Mouse (Mus musculus) gastrocnemius, adult 2 months (tissue): ENCODE data around the gene Yes1. TPM values are rescaled to one million over a fixed set of nuclear protein-coding genes. Genes with fewer than 3 reads are reported as not detected.
"Not testable (repeated sequence)": the region's sequence is repeated elsewhere in the genome, so short reads cannot be mapped to it uniquely, and the experiment has no call there.

Experiments
- DNase-seq: peaks from one replicate; pipeline ENCODE4 v3.0.0; 2022
- H3K27ac ChIP-seq: fragments of 200-600 bp; 2 replicates; pipeline ENCODE4 v1.8.1; 2022; ENCODE audit warnings: mild to moderate bottlenecking
- H3K4me3 ChIP-seq: fragments of 200-600 bp; 2 replicates; pipeline ENCODE4 v1.8.1; 2022; ENCODE audit warnings: mild to moderate bottlenecking, moderate library complexity
- CTCF ChIP-seq: fragments of 200-600 bp; IDR thresholded peaks from 2 replicates; pipeline ENCODE4 v1.8.1; 2022; ENCODE audit warnings: antibody characterized with exemption, mild to moderate bottlenecking, moderate library complexity
- intact Hi-C: fragments of 180-260 bp; cut with DNase I; formaldehyde crosslinking; loops from one replicate; pipeline ENCODE4 v1.15.1; 2025
- total RNA-seq, 2 experiments: library from RNA; stranded (reverse); gene quantifications; 2 replicates each; pipeline ENCODE4 v1.2.3; 2021

Yes1 gene
- total RNA-seq, 2 experiments from 2014 or later = 9.1 to 9.8 TPM

- no peak for DNase-seq
- intact Hi-C loops = loop anchor here (5.0 to 10.0 kb wide), 3 partner anchors 126 to 319 kb away; partner anchors contain the start of gene Prr14l
Observed at GRCm38 (mm10) chr5:32713042-32713702, 102.2 kb downstream of the Yes1 start.

GRCm38 (mm10) chr5:32713703-32714467 is 102.9 kb downstream of the Yes1 start:
- peak overlapping the region; percentile 93 for H3K27ac ChIP-seq
- intact Hi-C loops = loop anchor here (1.0 to 10.0 kb wide), 4 partner anchors 32 to 318 kb away; partner anchors contain the start of gene Prr14l

More at GRCm38 (mm10) chr5:32713042-32713702, 102.2 kb downstream of the Yes1 start:
- no peak for TF ChIP-seq CTCF
- H3K4me3 ChIP-seq = peak overlapping the region; percentile 86
- H3K27ac ChIP-seq = peak overlapping the region; percentile 93

GRCm38 (mm10) chr5:32717726-32718125 is 106.8 kb downstream of the Yes1 start:
- intact Hi-C loops = loop anchor here (10.0 kb wide), 1 partner anchor 137 kb away; the partner anchor contains the start of gene Prr14l
- no peak overlapping the region for H3K27ac ChIP-seq

More at GRCm38 (mm10) chr5:32713703-32714467, 102.9 kb downstream of the Yes1 start:
- peak overlapping the region; percentile 86 for H3K4me3 ChIP-seq
- TF ChIP-seq CTCF = peak; percentile 90
- peak; percentile 89 for DNase-seq

GRCm38 (mm10) chr5:32718916-32719315 is 107.9 kb downstream of the Yes1 start:
- TF ChIP-seq CTCF = no peak
- no peak for DNase-seq
- Histone ChIP-seq H3K27ac (no peak overlapping the region), H3K4me3 (no peak overlapping the region)
- intact Hi-C loops = loop anchor here (10.0 kb wide), 1 partner anchor 136 kb away; the partner anchor contains the start of gene Prr14l

More at GRCm38 (mm10) chr5:32717726-32718125, 106.8 kb downstream of the Yes1 start:
- no peak for DNase-seq
- TF ChIP-seq CTCF = no peak
- no peak overlapping the region for H3K4me3 ChIP-seq

- no peak for DNase-seq
- H3K4me3 ChIP-seq = no peak overlapping the region
- TF ChIP-seq CTCF = no peak
- no peak overlapping the region for H3K27ac ChIP-seq
- intact Hi-C loops = no loop called here
Observed at GRCm38 (mm10) chr5:32720416-32720815, 109.4 kb downstream of the Yes1 start.

GRCm38 (mm10) chr5:32721316-32721715 is 110.3 kb downstream of the Yes1 start:
- intact Hi-C loops = no loop called here
- H3K4me3 ChIP-seq = no peak overlapping the region
- H3K27ac ChIP-seq = no peak overlapping the region; the same call in 1 of the 2 replicates
- TF ChIP-seq CTCF = no peak
- no peak for DNase-seq

GRCm38 (mm10) chr5:32722263-32722662 is 111.3 kb downstream of the Yes1 start:
- intact Hi-C loops = no loop called here
- DNase-seq = no peak
- H3K27ac ChIP-seq = no peak overlapping the region
- H3K4me3 ChIP-seq = no peak overlapping the region
- no peak for TF ChIP-seq CTCF

- intact Hi-C loops, H3K4me3 ChIP-seq, H3K27ac ChIP-seq, DNase-seq: not testable (repeated sequence)
Observed at GRCm38 (mm10) chr5:32722711-32723110, 111.7 kb downstream of the Yes1 start.

GRCm38 (mm10) chr5:32723981-32724380 is 113.0 kb downstream of the Yes1 start:
- no peak for TF ChIP-seq CTCF
- intact Hi-C loops = no loop called here
- Histone ChIP-seq H3K4me3 (no peak overlapping the region), H3K27ac (no peak overlapping the region)
- no peak for DNase-seq

- H3K4me3 ChIP-seq, H3K27ac ChIP-seq, DNase-seq, intact Hi-C loops: not testable (repeated sequence)
Observed at GRCm38 (mm10) chr5:32725397-32725796, 114.4 kb downstream of the Yes1 start.

- DNase-seq = no peak
- intact Hi-C loops = no loop called here
- Histone ChIP-seq H3K27ac (no peak overlapping the region), H3K4me3 (no peak overlapping the region)
- TF ChIP-seq CTCF = no peak
Observed at GRCm38 (mm10) chr5:32728300-32728699, 117.3 kb downstream of the Yes1 start.

GRCm38 (mm10) chr5:32728851-32729250 is 117.9 kb downstream of the Yes1 start:
- Histone ChIP-seq H3K27ac (no peak overlapping the region), H3K4me3 (no peak overlapping the region)
- TF ChIP-seq CTCF = no peak
- no peak for DNase-seq
- intact Hi-C loops = no loop called here

GRCm38 (mm10) chr5:32733892-32734291 is 122.9 kb downstream of the Yes1 start:
- H3K27ac ChIP-seq, H3K4me3 ChIP-seq, intact Hi-C loops, DNase-seq: not testable (repeated sequence)
